In the genomic region with DNA sequence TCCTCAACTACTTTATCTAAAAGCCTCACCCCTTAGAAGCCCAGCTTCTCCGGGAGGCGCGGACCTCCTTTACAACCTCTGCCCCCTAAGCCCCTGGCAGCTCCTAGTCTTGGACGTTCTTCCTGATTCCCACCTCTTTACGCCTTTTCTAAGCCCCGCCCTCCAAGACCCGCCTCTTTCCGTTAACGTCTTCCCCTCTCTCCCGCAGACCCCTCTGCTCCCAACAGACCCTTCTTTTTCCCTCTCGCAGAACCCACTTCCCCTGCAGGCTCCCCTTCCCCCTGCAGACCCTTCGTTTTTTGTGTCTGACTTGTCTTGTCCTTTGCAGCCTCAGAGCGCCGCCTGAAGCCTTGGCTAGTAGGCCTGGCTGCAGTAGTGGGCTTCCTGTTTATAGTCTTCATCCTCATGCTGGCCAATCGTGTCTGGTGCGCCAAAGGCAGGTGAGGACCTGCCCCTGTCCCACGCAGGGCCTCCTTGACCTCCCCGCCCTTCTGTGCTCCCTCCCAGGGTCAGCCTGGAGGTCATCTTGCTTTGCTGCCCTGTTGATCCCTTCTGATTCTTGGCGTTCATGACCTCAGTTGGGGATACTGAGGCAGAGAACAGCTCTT, we compare ENCODE assay signal across 8 mouse cellular contexts. TPM values are rescaled to one million over a fixed set of nuclear protein-coding genes. Genes with fewer than 3 reads are reported as not detected.
A peak's percentile ranks its signal among the peaks of the same experiment; 100 is the strongest.
DNase-seq lines count a peak whose midpoint lies in the region; ATAC-seq and TF ChIP-seq lines count a peak whose summit lies in the region.

No protein-coding gene starts in this region.

- DNase-seq in gastrocnemius, adult 2 months, result no peak
- DNase-seq in gastrocnemius, postnatal 4 days (ENCODE audit: low spot score in 2 of 2), result no peak
- DNase-seq in forebrain, postnatal 0 days, result no peak
- DNase-seq in yolk sac, embryonic 10.5 days (ENCODE audit: low spot score), result peak; percentile 66
- no peak for DNase-seq in natural killer cell, adult 2 months (ENCODE audit: low spot score in 2 of 2)
- no peak for DNase-seq in spleen, postnatal 4 days (ENCODE audit: low spot score in 2 of 2)

- peak overlapping the region; percentile 61 for H3K4me3 ChIP-seq in gastrocnemius, adult 2 months
- H3K4me3 ChIP-seq in forebrain, postnatal 0 days (ENCODE audit: low read depth, low read length), result no peak overlapping the region
- H3K4me3 ChIP-seq in kidney, embryonic 16.5 days (ENCODE audit: low read length), result peak overlapping the region; percentile 36

- no peaks in the 10 kb centered on the region for H3K9me3 ChIP-seq in forebrain, postnatal 0 days (ENCODE audit: low read length)
- H3K9me3 ChIP-seq in kidney, embryonic 16.5 days (ENCODE audit: low read length), result no peaks in the 10 kb centered on the region

- peak overlapping the region; percentile 66 for H3K27ac ChIP-seq in gastrocnemius, adult 2 months
- no peak overlapping the region for H3K27ac ChIP-seq in forebrain, postnatal 0 days (ENCODE audit: low read depth, low read length)
- peak overlapping the region; percentile 44 for H3K27ac ChIP-seq in kidney, embryonic 16.5 days (ENCODE audit: low read length)

- peak overlapping the region; percentile 43 for H3K4me2 ChIP-seq in forebrain, postnatal 0 days (ENCODE audit: low read depth)
- peak overlapping the region; percentile 56 for H3K4me2 ChIP-seq in kidney, embryonic 16.5 days (replicated peaks; ENCODE audit: low read depth, low read length)

- no peaks in the 10 kb centered on the region for H3K27me3 ChIP-seq in forebrain, postnatal 0 days (ENCODE audit: insufficient read depth, low read length)
- H3K27me3 ChIP-seq in kidney, embryonic 16.5 days (ENCODE audit: insufficient read depth, low read length), result no peaks in the 10 kb centered on the region

- no peaks in the 10 kb centered on the region for H3K4me1 ChIP-seq in forebrain, postnatal 0 days (ENCODE audit: insufficient read depth)
- peaks cover 35% of the 10 kb centered on the region for H3K4me1 ChIP-seq in kidney, embryonic 16.5 days (ENCODE audit: insufficient read depth, low read length)

- intact Hi-C loops in gastrocnemius, adult 2 months (cut with DNase I), result loop anchor here (2.0 kb wide), 1 partner anchor 45 kb away; no protein-coding TSS in a partner anchor

- peak overlapping the region; percentile 25 for H3K9ac ChIP-seq in forebrain, postnatal 0 days
- peak overlapping the region; percentile 62 for H3K9ac ChIP-seq in kidney, embryonic 16.5 days (replicated peaks; ENCODE audit: low read length)

- no peak for TF ChIP-seq CTCF in gastrocnemius, adult 2 months (IDR thresholded peaks at IDR 0.05)
- 0 out of 2 replicates have a peak, but pooled peaks have one; percentile 3 for TF ChIP-seq CTCF in forebrain, postnatal 0 days (IDR thresholded peaks at IDR 0.05; ENCODE audit: low read depth)

- H3K36me3 ChIP-seq in forebrain, postnatal 0 days (ENCODE audit: insufficient read depth), result peaks cover 8% of the 10 kb centered on the region
- peaks cover 14% of the 10 kb centered on the region; the same call in 1 of the 2 replicates for H3K36me3 ChIP-seq in kidney, embryonic 16.5 days (ENCODE audit: insufficient read depth, low read length)

- WGBS in forebrain, postnatal 0 days, result 12% methylated on average over 19 of the region's 19 CpGs
- WGBS in kidney, embryonic 16.5 days, result 7% methylated on average over 19 of the region's 19 CpGs

- no peak for ATAC-seq in forebrain, postnatal 0 days
- ATAC-seq in kidney, embryonic 16.5 days (ENCODE audit: low FRiP score, low TSS enrichment), result peak; percentile 7; the same call in 1 of the 2 replicates
- ATAC-seq in megakaryocyte progenitor cell, adult 5-6 weeks (replicated peaks; ENCODE audit: poor library complexity), result peak; percentile 49

RNA-seq across cellular contexts. Expression of a gene that starts 0.7 kb away (rescaled TPM):
- not detected for total RNA-seq in gastrocnemius, adult 2 months (2021)
- total RNA-seq in gastrocnemius, postnatal 4 days (2021), result under 1 TPM; 0.91 to 0.98 TPM
- total RNA-seq in forebrain, postnatal 0 days (2014; rRNA removed), result 0.77 and 1.3 TPM in 2 replicates
- 1.7 TPM in 2 replicates for polyA plus RNA-seq in forebrain, postnatal 0 days (2015; fragmentation: Nextera tagmentation; extraction: Ambion mirVana)
- 42.7 and 44.1 TPM in 2 replicates for polyA plus RNA-seq in kidney, embryonic 16.5 days (2015; fragmentation: Nextera tagmentation; extraction: Ambion mirVana)
- 31.0 and 31.4 TPM in 2 replicates for total RNA-seq in megakaryocyte progenitor cell, adult 5-6 weeks (2015)
- total RNA-seq in megakaryocyte progenitor cell, adult 5-6 weeks (2017), result 7.5 and 17.1 TPM in 2 replicates

RNA-seq across cellular contexts. Expression of a gene that starts 4.8 kb away (rescaled TPM):
- total RNA-seq in gastrocnemius, adult 2 months (2021), result 1 to 10 TPM in 1 of 2 experiments, under 1 TPM in 1; 0.84 to 1.0 TPM
- total RNA-seq in gastrocnemius, postnatal 4 days (2021), result 1 to 10 TPM; 1.3 to 2.0 TPM
- 5.8 and 16.6 TPM in 2 replicates for total RNA-seq in forebrain, postnatal 0 days (2014; rRNA removed)
- 1.9 and 3.7 TPM in 2 replicates for polyA plus RNA-seq in forebrain, postnatal 0 days (2015; fragmentation: Nextera tagmentation; extraction: Ambion mirVana)
- polyA plus RNA-seq in kidney, embryonic 16.5 days (2015; fragmentation: Nextera tagmentation; extraction: Ambion mirVana), result 1.4 and 1.6 TPM in 2 replicates
- not detected in 2 replicates for total RNA-seq in megakaryocyte progenitor cell, adult 5-6 weeks (2015)
- 0.46 TPM in 1 of 2 replicates, not detected in the other for total RNA-seq in megakaryocyte progenitor cell, adult 5-6 weeks (2017)

RNA-seq across cellular contexts. Expression of a gene that starts 9.3 kb away (rescaled TPM):
- 1 to 10 TPM in 1 of 2 experiments, under 1 TPM in 1; 0.87 to 2.8 TPM for total RNA-seq in gastrocnemius, adult 2 months (2021)
- 1 to 10 TPM in 1 of 2 experiments, under 1 TPM in 1; 0.70 to 1.5 TPM for total RNA-seq in gastrocnemius, postnatal 4 days (2021)
- total RNA-seq in forebrain, postnatal 0 days (2014; rRNA removed), result 2.5 and 3.3 TPM in 2 replicates
- 5.0 and 7.3 TPM in 2 replicates for polyA plus RNA-seq in forebrain, postnatal 0 days (2015; fragmentation: Nextera tagmentation; extraction: Ambion mirVana)
- 5.0 and 5.2 TPM in 2 replicates for polyA plus RNA-seq in kidney, embryonic 16.5 days (2015; fragmentation: Nextera tagmentation; extraction: Ambion mirVana)
- total RNA-seq in megakaryocyte progenitor cell, adult 5-6 weeks (2015), result 2.6 and 3.0 TPM in 2 replicates
- total RNA-seq in megakaryocyte progenitor cell, adult 5-6 weeks (2017), result 0.62 and 1.7 TPM in 2 replicates

RNA-seq across cellular contexts. Expression of a gene that starts 9.3 kb away (rescaled TPM):
- total RNA-seq in gastrocnemius, adult 2 months (2021), result 10 to 100 TPM; 38.1 to 39.8 TPM
- total RNA-seq in gastrocnemius, postnatal 4 days (2021), result 10 to 100 TPM; 48.1 to 48.5 TPM
- total RNA-seq in forebrain, postnatal 0 days (2014; rRNA removed), result 126 and 139 TPM in 2 replicates
- 111 and 125 TPM in 2 replicates for polyA plus RNA-seq in forebrain, postnatal 0 days (2015; fragmentation: Nextera tagmentation; extraction: Ambion mirVana)
- polyA plus RNA-seq in kidney, embryonic 16.5 days (2015; fragmentation: Nextera tagmentation; extraction: Ambion mirVana), result 87.6 and 104 TPM in 2 replicates
- total RNA-seq in megakaryocyte progenitor cell, adult 5-6 weeks (2015), result 9.3 and 13.7 TPM in 2 replicates
- total RNA-seq in megakaryocyte progenitor cell, adult 5-6 weeks (2017), result 36.5 and 52.5 TPM in 2 replicates

RNA-seq across cellular contexts. Expression of a gene that starts 15.2 kb away (rescaled TPM):
- 10 to 100 TPM; 14.0 to 18.8 TPM for total RNA-seq in gastrocnemius, adult 2 months (2021)
- 10 to 100 TPM; 32.2 to 33.5 TPM for total RNA-seq in gastrocnemius, postnatal 4 days (2021)
- 60.2 and 67.2 TPM in 2 replicates for total RNA-seq in forebrain, postnatal 0 days (2014; rRNA removed)
- 128 and 132 TPM in 2 replicates for polyA plus RNA-seq in forebrain, postnatal 0 days (2015; fragmentation: Nextera tagmentation; extraction: Ambion mirVana)
- 111 and 115 TPM in 2 replicates for polyA plus RNA-seq in kidney, embryonic 16.5 days (2015; fragmentation: Nextera tagmentation; extraction: Ambion mirVana)
- total RNA-seq in megakaryocyte progenitor cell, adult 5-6 weeks (2015), result 17.1 and 21.7 TPM in 2 replicates
- total RNA-seq in megakaryocyte progenitor cell, adult 5-6 weeks (2017), result 17.3 and 17.8 TPM in 2 replicates
